Mouse (Mus musculus) forebrain, embryonic 10.5 days (tissue): ENCODE data around the gene Sirt2. TPM values are rescaled to one million over a fixed set of nuclear protein-coding genes. Genes with fewer than 3 reads are reported as not detected.
A peak's percentile ranks its signal among the peaks of the same experiment; 100 is the strongest.

Experiments used
- DNase-seq: peaks from one replicate; pipeline ENCODE4 v3.0.0-alpha.2; 2017; ENCODE audit warnings: low spot score; ENCODE audit errors: extremely low spot score
- H3K27ac ChIP-seq: fragments of 300-500 bp; sonication (generic); 2 replicates; pipeline ENCODE4 v1.5.1; 2016; ENCODE audit warnings: mild to moderate bottlenecking
- H3K27me3 ChIP-seq: fragments of 300-500 bp; sonication (generic); 2 replicates; pipeline ENCODE4 v1.6.1; 2016; ENCODE audit warnings: mild to moderate bottlenecking; ENCODE audit not compliant: poor library complexity, severe bottlenecking
- H3K36me3 ChIP-seq: fragments of 300-500 bp; sonication (generic); replicated peaks from 2 replicates; pipeline ENCODE4 v1.6.1; 2016; ENCODE audit warnings: mild to moderate bottlenecking, moderate library complexity
- H3K4me1 ChIP-seq: fragments of 300-500 bp; sonication (generic); 2 replicates; pipeline ENCODE4 v1.6.1; 2016
- H3K4me3 ChIP-seq: fragments of 300-500 bp; sonication (generic); 2 replicates; pipeline ENCODE4 v1.5.1; 2016; ENCODE audit warnings: mild to moderate bottlenecking, moderate library complexity
- H3K9me3 ChIP-seq: fragments of 300-500 bp; sonication (generic); 2 replicates; pipeline ENCODE4 v1.6.1; 2016; ENCODE audit warnings: mild to moderate bottlenecking, moderate library complexity
- WGBS: fragments of 180-500 bp; shearing (Covaris S2); methylation state at CpG from one replicate; pipeline ENCODE4 v1.1.7; 2016; 5-methylcytosine and 5-hydroxymethylcytosine counted together
- polyA plus RNA-seq: library from polyadenylated mRNA; unstranded; fragments of >200 nt; fragmentation: Nextera tagmentation; extraction: Ambion mirVana; gene quantifications from 2 replicates; pipeline ENCODE4 v1.2.1, GENCODE M21; 2016

Gene Sirt2
- polyA plus RNA-seq, 1 experiment from 2014 or later = 60.8 TPM

DNA sequence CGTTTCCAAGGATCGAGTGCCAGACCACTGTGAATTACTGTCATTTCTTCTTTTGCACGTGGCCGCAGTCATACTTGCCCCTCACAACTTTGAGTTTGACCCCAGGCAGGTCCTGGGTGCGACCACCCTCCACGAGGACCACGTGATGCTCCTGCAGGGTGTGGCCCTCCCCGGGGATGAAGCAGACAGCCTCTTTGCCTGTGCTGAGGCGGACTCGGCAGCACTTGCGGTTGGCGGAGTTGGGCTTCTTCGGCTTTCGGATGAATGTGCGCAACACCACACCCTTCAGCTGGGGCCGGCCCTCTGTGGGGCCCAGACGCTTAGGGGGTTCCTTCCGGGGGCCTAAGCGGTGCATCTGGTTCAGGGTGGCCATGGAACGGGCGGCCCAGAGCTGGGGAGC is 26.7 kb upstream of the Sirt2 start:
- H3K36me3 ChIP-seq = peaks cover 64% of the 10 kb centered on the region
- no peaks in the 10 kb centered on the region for H3K9me3 ChIP-seq
- no peaks in the 10 kb centered on the region for H3K27me3 ChIP-seq
- no peak for DNase-seq
- H3K4me1 ChIP-seq = peaks cover 23% of the 10 kb centered on the region
- H3K27ac ChIP-seq = no peak overlapping the region
- 0 out of 2 replicates have a peak overlapping the region, but pooled peaks have one; percentile 12 for H3K4me3 ChIP-seq
- 94% methylated on average over 21 of the region's 21 CpGs for WGBS

GRCm38 (mm10) chr7:28740949-28741348 is 25.6 kb upstream of the Sirt2 start:
- WGBS = 46% methylated on average over 9 of the region's 9 CpGs
- Histone ChIP-seq H3K36me3 (peaks cover 64% of the 10 kb centered on the region), H3K27me3 (no peaks in the 10 kb centered on the region), H3K4me3 (peak overlapping the region; percentile 80), H3K4me1 (peaks cover 23% of the 10 kb centered on the region), H3K27ac (peak overlapping the region; percentile 96), H3K9me3 (no peaks in the 10 kb centered on the region)
- DNase-seq = no peak

DNA sequence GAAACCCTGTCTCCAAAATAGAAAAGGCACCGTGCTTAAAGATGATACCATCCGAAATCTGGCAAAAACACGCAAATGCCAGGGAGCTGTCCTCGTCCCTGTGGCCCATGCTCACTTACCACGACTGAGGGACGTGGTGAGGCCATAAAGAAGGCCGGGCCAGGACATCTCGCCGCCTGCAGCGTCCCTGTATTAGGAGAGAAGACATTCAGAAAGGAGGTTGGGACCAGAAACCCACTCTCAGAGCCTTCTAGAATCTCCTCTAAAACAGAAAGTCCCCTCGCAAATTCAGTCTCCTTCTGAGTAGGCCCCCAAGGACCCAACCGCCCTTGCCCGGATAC is 25.2 kb upstream of the Sirt2 start:
- WGBS = 2% methylated on average over 13 of the region's 13 CpGs
- H3K27me3 ChIP-seq = no peaks in the 10 kb centered on the region
- H3K36me3 ChIP-seq = peaks cover 64% of the 10 kb centered on the region
- no peaks in the 10 kb centered on the region for H3K9me3 ChIP-seq
- peaks cover 23% of the 10 kb centered on the region for H3K4me1 ChIP-seq
- peak overlapping the region; percentile 96 for H3K27ac ChIP-seq
- peak overlapping the region; percentile 80 for H3K4me3 ChIP-seq
- no peak for DNase-seq

DNA sequence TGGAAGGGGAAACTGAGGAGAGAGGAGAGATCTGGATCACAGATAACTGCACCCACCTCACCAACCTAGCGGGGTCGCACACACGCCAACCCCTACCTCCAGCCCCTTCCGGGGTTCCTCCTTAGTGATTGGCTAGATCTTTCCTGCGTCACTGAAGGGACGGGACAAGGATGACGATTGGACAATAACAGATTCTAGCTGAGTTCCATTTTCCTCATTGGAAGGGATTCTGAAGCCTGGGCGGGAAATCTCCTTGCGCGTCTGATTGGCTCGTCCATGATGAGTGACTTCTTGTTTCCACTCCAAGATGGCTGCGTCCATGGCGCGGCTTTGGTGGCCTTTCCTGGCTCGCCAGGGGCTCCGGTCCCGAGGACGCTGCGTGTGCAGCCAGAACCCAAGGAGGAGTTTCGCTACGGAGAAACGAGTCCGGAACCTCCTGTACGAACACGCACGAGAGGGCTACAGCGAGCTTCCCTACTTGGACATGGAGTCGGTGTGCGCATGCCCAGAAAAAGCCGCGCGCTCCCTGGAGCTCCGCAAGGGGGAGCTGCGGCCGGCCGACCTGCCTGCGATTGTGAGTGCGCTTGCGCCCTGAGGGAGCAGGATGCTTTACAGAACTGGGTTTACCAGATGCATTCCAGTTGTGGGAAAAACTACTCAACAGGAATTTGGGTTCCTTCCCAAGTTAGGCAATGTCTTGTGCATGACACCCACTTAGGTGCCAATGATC is 24.7 kb upstream of the Sirt2 start, which contains the start of the genes Mrps12 and Sars2:
Gene Mrps12, minus strand, starts transcription at position 112 of the 730 bp plus-strand sequence.
Gene Sars2, plus strand, starts transcription at position 284 of the 730 bp plus-strand sequence.
- peak; percentile 97 for DNase-seq
- no peaks in the 10 kb centered on the region for H3K9me3 ChIP-seq
- H3K27me3 ChIP-seq = no peaks in the 10 kb centered on the region
- peak within 1 kb of the TSS; percentile 80 for H3K4me3 ChIP-seq
- peaks cover 64% of the 10 kb centered on the region for H3K36me3 ChIP-seq
- peak within 1 kb of the TSS; percentile 96 for H3K27ac ChIP-seq
- peaks cover 23% of the 10 kb centered on the region for H3K4me1 ChIP-seq
- WGBS = under 1% methylated on average over 39 of the region's 39 CpGs

GRCm38 (mm10) chr7:28749935-28750334 is 16.6 kb upstream of the Sirt2 start:
- Histone ChIP-seq H3K9me3 (no peaks in the 10 kb centered on the region), H3K27me3 (no peaks in the 10 kb centered on the region), H3K36me3 (peaks cover 80% of the 10 kb centered on the region), H3K27ac (no peak overlapping the region), H3K4me1 (peaks cover 9% of the 10 kb centered on the region; the same call in 1 of the 2 replicates), H3K4me3 (no peak overlapping the region)
- 96% methylated on average over 7 of the region's 7 CpGs for WGBS
- no peak for DNase-seq

- Histone ChIP-seq H3K9me3 (no peaks in the 10 kb centered on the region), H3K36me3 (peaks cover 55% of the 10 kb centered on the region), H3K4me1 (peaks cover 10% of the 10 kb centered on the region), H3K4me3 (peak within 1 kb of the TSS; percentile 36), H3K27ac (no peak within 1 kb of the TSS), H3K27me3 (peaks cover 26% of the 10 kb centered on the region)
- no peak for DNase-seq
- 1% methylated on average over 17 of the region's 17 CpGs for WGBS
Measured at GRCm38 (mm10) chr7:28756079-28756478, 10.5 kb upstream of the Sirt2 start, which contains the start of gene Ccer2. Gene Ccer2 (plus strand): TSS chr7:28756174.

DNA sequence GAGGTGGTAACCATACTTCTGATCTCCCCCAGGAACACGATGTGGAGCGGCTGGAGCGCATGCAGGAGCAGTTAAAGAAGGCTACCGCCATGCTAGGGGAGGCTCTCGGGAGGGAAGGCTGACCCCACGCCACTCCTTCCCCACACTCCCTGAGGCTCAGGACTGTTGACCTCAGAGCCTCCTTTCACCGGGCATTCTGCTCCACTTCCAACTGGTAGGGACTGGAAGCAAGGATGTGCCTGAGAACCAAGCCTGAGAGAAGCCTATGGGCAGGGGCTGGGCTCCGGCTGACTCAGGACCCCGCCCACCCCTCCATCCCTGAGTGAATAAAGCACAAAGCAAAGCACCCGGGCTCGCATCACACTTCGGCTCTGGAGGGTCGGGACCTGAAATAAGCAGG is 7.9 kb upstream of the Sirt2 start:
- Histone ChIP-seq H3K4me3 (no peak overlapping the region), H3K4me1 (peaks cover 10% of the 10 kb centered on the region), H3K27ac (no peak overlapping the region), H3K36me3 (peaks cover 55% of the 10 kb centered on the region), H3K9me3 (no peaks in the 10 kb centered on the region), H3K27me3 (peaks cover 26% of the 10 kb centered on the region)
- DNase-seq = no peak
- 85% methylated on average over 13 of the region's 13 CpGs for WGBS

DNA sequence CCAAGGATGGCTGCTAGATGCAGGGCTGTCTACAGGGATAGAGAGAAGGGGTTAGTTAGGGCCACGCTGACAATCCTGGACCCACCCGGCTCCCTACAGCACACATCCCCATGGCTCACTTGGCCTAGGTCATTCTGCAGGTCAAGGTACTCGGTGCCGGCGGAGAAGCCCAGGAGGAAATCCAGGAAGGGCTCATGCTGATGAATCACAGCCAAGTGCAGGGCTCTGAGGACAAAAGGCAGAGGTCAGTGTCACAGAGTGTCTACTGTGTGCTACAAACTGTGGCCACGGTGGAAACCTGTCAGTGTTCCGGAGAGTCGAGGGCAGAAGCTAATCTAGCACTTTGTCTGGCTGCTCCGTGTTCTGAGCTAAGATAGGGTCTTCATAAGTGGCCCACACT is 4.6 kb upstream of the Sirt2 start:
- Histone ChIP-seq H3K4me3 (no peak overlapping the region), H3K4me1 (peaks cover 14% of the 10 kb centered on the region), H3K36me3 (peaks cover 47% of the 10 kb centered on the region), H3K27me3 (peaks cover 7% of the 10 kb centered on the region), H3K27ac (no peak overlapping the region), H3K9me3 (no peaks in the 10 kb centered on the region)
- 93% methylated on average over 9 of the region's 9 CpGs for WGBS
- DNase-seq = no peak

GRCm38 (mm10) chr7:28765211-28765610 is 1.3 kb upstream of the Sirt2 start:
- 89% methylated on average over 6 of the region's 6 CpGs for WGBS
- Histone ChIP-seq H3K4me3 (peak overlapping the region; percentile 82), H3K27ac (no peak overlapping the region), H3K36me3 (peaks cover 25% of the 10 kb centered on the region), H3K9me3 (no peaks in the 10 kb centered on the region), H3K27me3 (no peaks in the 10 kb centered on the region), H3K4me1 (peaks cover 32% of the 10 kb centered on the region)
- no peak for DNase-seq

GRCm38 (mm10) chr7:28766910-28767309 is 375 bp downstream of the Sirt2 start:
- 9% methylated on average over 14 of the region's 14 CpGs for WGBS
- H3K27me3 ChIP-seq = no peaks in the 10 kb centered on the region
- H3K27ac ChIP-seq = peak overlapping the region; percentile 84
- peaks cover 32% of the 10 kb centered on the region for H3K4me1 ChIP-seq
- no peak for DNase-seq
- H3K36me3 ChIP-seq = peaks cover 11% of the 10 kb centered on the region
- H3K9me3 ChIP-seq = no peaks in the 10 kb centered on the region
- H3K4me3 ChIP-seq = peak overlapping the region; percentile 82

GRCm38 (mm10) chr7:28767462-28767965 is 979 bp downstream of the Sirt2 start, which contains the start of gene Nfkbib:
Gene Nfkbib (minus strand): TSS chr7:28767512.
- peaks cover 10% of the 10 kb centered on the region for H3K36me3 ChIP-seq
- no peaks in the 10 kb centered on the region for H3K27me3 ChIP-seq
- H3K27ac ChIP-seq = peak within 1 kb of the TSS; percentile 84
- H3K4me1 ChIP-seq = peaks cover 32% of the 10 kb centered on the region
- DNase-seq = no peak
- WGBS = 63% methylated on average over 7 of the region's 7 CpGs
- H3K9me3 ChIP-seq = no peaks in the 10 kb centered on the region
- H3K4me3 ChIP-seq = peak within 1 kb of the TSS; percentile 82

- Histone ChIP-seq H3K36me3 (peaks cover 13% of the 10 kb centered on the region), H3K4me1 (peaks cover 41% of the 10 kb centered on the region), H3K9me3 (no peaks in the 10 kb centered on the region), H3K4me3 (no peak overlapping the region), H3K27ac (no peak overlapping the region), H3K27me3 (no peaks in the 10 kb centered on the region)
- no peak for DNase-seq
- WGBS = 93% methylated on average over 9 of the region's 9 CpGs
Measured at GRCm38 (mm10) chr7:28769414-28769958, 3.0 kb downstream of the Sirt2 start.

DNA sequence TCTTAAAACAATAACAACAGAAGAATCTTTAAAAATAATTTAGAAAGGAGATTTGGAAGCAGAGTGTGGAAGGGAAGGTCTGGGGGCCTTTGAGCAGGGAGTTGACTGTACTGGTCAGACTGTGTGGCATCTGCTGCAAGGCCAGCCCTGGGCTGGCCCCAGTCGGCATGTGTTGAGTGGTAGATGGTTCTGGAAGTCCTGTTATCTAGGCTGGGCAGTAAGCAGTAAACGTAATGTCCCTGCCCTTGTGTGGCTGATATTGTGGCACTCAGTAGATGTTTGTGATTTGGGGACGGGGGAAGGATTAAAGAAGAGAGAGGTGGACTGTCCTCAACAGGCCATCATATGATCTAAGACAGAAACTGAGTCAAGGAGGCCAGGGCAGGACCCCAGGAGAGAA is 3.8 kb downstream of the Sirt2 start:
- Histone ChIP-seq H3K27ac (no peak overlapping the region), H3K4me3 (no peak overlapping the region), H3K36me3 (peaks cover 17% of the 10 kb centered on the region), H3K4me1 (peaks cover 34% of the 10 kb centered on the region), H3K9me3 (no peaks in the 10 kb centered on the region), H3K27me3 (no peaks in the 10 kb centered on the region)
- 94% methylated on average over 3 of the region's 3 CpGs for WGBS
- DNase-seq = no peak
